Mouse (Mus musculus): ENCODE data around the gene Dip2c. TPM values are rescaled to one million over a fixed set of nuclear protein-coding genes. Genes with fewer than 3 reads are reported as not detected.

Gene Dip2c
- 1 to 10 TPM; 2.6 to 2.8 TPM for total RNA-seq (2023)

DNA sequence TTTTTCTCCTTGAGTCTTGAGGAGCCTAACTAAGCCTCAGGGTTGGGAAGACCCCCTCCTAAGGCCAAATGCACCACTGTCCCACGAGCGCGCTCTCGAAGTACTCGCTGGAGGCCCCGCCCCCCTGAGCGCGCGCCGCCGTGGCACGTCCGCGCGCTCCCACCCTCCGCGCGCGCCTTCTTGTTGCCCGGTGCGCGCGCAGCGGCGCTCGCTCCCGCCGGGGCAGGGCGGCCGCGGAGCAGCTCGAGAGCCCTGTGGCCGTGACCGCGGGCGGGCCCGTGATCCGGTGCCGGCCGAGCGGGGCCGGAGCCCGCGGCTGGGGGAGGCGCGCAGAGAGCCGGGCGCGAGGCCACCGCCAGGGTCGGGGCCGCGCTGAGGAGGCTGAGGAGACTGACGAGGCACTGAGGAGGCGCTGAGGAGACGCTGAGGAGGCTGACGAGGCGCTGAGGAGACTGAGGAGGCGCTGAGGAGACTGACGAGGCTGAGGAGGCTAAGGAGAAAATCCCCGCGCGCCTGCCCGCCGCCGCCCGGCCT lies at the start of gene Dip2c:
Gene Dip2c, plus strand, starts transcription at position 207 of the 534 bp plus-strand sequence.

Other genes starting within 250 kb of the Dip2c start
- gene Larp4b, start 182.6 kb upstream of the Dip2c start, total RNA-seq (2023) = 10 to 100 TPM; 70.3 to 75.6 TPM